Mouse (Mus musculus) erythroblast, adult 5-6 weeks (primary cell): ENCODE results near the gene Lsm14a. TPM values are rescaled to one million over a fixed set of nuclear protein-coding genes. Genes with fewer than 3 reads are reported as not detected.

Experiments used
- ATAC-seq: replicated peaks from 2 replicates; pipeline ENCODE4 v1.8.0; 2016; ENCODE audit warnings: moderate number of reproducible peaks, mild to moderate bottlenecking, moderate TSS enrichment, inconsistent platforms; ENCODE audit not compliant: poor library complexity, low FRiP score, severe bottlenecking
- total RNA-seq, 2 experiments: library from RNA; stranded (forward) in 1 of 2; stranded (reverse) in 1 of 2; fragments of 150-400 nt in 1 of 2; fragments of 200-764, 138-1000 nt in 1 of 2; gene quantifications; 2 replicates each; pipeline versions ENCODE4 v1.2.3 to v1.2.4; 2015 to 2017; ENCODE audit warnings: low replicate concordance in 2 of 2

Lsm14a gene
- total RNA-seq, 2 experiments from 2014 or later, result 52.1 to 54.0 TPM

- no peak for ATAC-seq
Measured at GRCm38 (mm10) chr7:34319957-34320356, 73.2 kb downstream of the Lsm14a start.

GRCm38 (mm10) chr7:34319123-34319522, 74.0 kb downstream of the Lsm14a start:
- ATAC-seq, result no peak

- no peak for ATAC-seq
Measured at GRCm38 (mm10) chr7:34317901-34318476, 75.1 kb downstream of the Lsm14a start.

GRCm38 (mm10) chr7:34313443-34313875, 79.7 kb downstream of the Lsm14a start, which contains the start of gene 4931406P16Rik:
TSS of gene 4931406P16Rik (minus strand) at chr7:34313551.
- ATAC-seq, result peak; percentile 89

- ATAC-seq, result peak; percentile 88
Measured at GRCm38 (mm10) chr7:34312786-34313442, 80.2 kb downstream of the Lsm14a start.

GRCm38 (mm10) chr7:34309186-34309764, 83.8 kb downstream of the Lsm14a start:
- ATAC-seq, result no peak

GRCm38 (mm10) chr7:34308586-34308985, 84.5 kb downstream of the Lsm14a start:
- ATAC-seq, result no peak

GRCm38 (mm10) chr7:34305454-34305853, 87.7 kb downstream of the Lsm14a start:
- no peak for ATAC-seq

- ATAC-seq, result no peak
Measured at GRCm38 (mm10) chr7:34302651-34303050, 90.5 kb downstream of the Lsm14a start.

- ATAC-seq, result no peak
Measured at GRCm38 (mm10) chr7:34301952-34302351, 91.2 kb downstream of the Lsm14a start.

GRCm38 (mm10) chr7:34298818-34299217, 94.3 kb downstream of the Lsm14a start:
- ATAC-seq, result no peak

- no peak for ATAC-seq
Measured at GRCm38 (mm10) chr7:34296124-34296523, 97.0 kb downstream of the Lsm14a start.

Other genes starting within 250 kb of the Lsm14a start
- 35.2 and 65.0 TPM in 2 replicates for gene Uba2, start 223.7 kb downstream of the Lsm14a start, total RNA-seq (2015; ENCODE audit: low replicate concordance)
- gene Uba2, start 223.7 kb downstream of the Lsm14a start, total RNA-seq (2017; ENCODE audit: low replicate concordance), result 49.3 and 70.3 TPM in 2 replicates
- 9.0 and 11.5 TPM in 2 replicates for gene Pdcd2l, start 196.7 kb downstream of the Lsm14a start, total RNA-seq (2015; ENCODE audit: low replicate concordance)
- 1.7 and 5.0 TPM in 2 replicates for gene Pdcd2l, start 196.7 kb downstream of the Lsm14a start, total RNA-seq (2017; ENCODE audit: low replicate concordance)
- gene Gpi1, start 163.0 kb downstream of the Lsm14a start, total RNA-seq (2015; ENCODE audit: low replicate concordance), result 159 and 310 TPM in 2 replicates
- gene Gpi1, start 163.0 kb downstream of the Lsm14a start, total RNA-seq (2017; ENCODE audit: low replicate concordance), result 142 and 199 TPM in 2 replicates
- gene Gm6096, start 142.3 kb downstream of the Lsm14a start, total RNA-seq (2015; ENCODE audit: low replicate concordance), result not detected in 2 replicates
- gene Gm6096, start 142.3 kb downstream of the Lsm14a start, total RNA-seq (2017; ENCODE audit: low replicate concordance), result 2.0 TPM in 1 of 2 replicates, not detected in the other
- 148 and 159 TPM in 2 replicates for gene 4931406P16Rik, start 79.8 kb downstream of the Lsm14a start, total RNA-seq (2015; ENCODE audit: low replicate concordance)
- 140 and 157 TPM in 2 replicates for gene 4931406P16Rik, start 79.8 kb downstream of the Lsm14a start, total RNA-seq (2017; ENCODE audit: low replicate concordance)